Mouse (Mus musculus): Measurements from ENCODE around the gene Tectb.

DNA sequence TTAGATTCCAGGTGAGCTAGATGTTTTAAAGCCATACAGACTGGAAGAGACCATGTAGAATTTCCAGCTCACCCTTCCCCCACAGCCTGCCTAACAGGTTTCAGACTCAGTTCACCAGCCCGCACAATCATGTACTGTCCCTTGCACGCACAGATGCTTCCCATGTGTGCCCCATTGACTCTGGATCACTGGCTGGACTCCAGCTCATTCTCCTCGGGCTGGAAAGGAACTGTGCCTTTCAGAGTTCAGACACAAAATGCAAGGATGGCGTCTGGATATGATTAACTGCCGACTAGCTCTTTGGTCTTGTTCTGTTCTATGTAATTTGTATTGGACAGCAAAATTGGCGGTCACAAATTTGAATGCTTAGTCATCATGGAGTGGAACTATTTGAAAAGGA, 30.9 kb upstream of the Tectb start:
- TF ChIP-seq POLR2A (IDR thresholded peaks at IDR 0.05; ENCODE audit: insufficient read depth, low read length) (no peak), CTCF (IDR thresholded peaks at IDR 0.05; ENCODE audit: low read depth, low read length) (no peak)

Data from ES-Bruce4 (cell line).